Mouse (Mus musculus): ENCODE measurements around the gene Pik3c2a.

DNA sequence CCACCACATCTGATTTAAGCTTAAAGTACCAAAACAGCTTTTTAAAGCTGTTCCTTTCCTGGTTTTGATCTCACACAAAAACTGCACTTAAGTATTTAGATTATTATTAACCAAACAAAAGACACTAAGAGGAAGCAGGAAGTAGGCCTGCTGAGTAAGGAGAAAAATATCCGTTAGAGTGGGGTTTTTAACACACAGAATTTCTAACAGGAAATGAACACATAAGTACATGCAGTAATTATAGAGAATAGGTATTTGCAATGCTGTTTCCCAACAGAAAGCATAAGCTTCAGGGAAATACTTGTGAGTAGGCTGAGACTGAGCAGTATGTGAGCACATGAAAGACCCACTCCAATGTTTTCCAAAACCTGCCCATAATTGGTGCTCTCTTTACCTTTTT, 33.8 kb downstream of the Pik3c2a start:
- TF ChIP-seq CTCF (IDR thresholded peaks at IDR 0.05; ENCODE audit: low read depth), result no peak
- TF ChIP-seq EP300 (IDR thresholded peaks at IDR 0.05; ENCODE audit: low read depth), result no peak
